Mouse (Mus musculus): ENCODE data around the gene Ryr2. TPM values are rescaled to one million over a fixed set of nuclear protein-coding genes. Genes with fewer than 3 reads are reported as not detected.
"Not testable (repeated sequence)": the region's sequence is repeated elsewhere in the genome, so short reads cannot be mapped to it uniquely, and the experiment has no call there.

The Ryr2 gene
- polyA plus RNA-seq, 1 experiment: 0.13 TPM

- Histone ChIP-seq H3K36me3 (ENCODE audit: control insufficient read depth, insufficient read depth, low read length) (no peaks in the 10 kb centered on the region), H3K4me3 (ENCODE audit: insufficient read depth, low read depth, low read length) (no peak overlapping the region), H3K27ac (ENCODE audit: insufficient read depth, low read depth, low read length) (no peak overlapping the region), H3K4me1 (ENCODE audit: control insufficient read depth, insufficient read depth, low read length) (no peaks in the 10 kb centered on the region), H3K27me3 (replicated peaks; ENCODE audit: control insufficient read depth, insufficient read depth, low read length) (no peaks in the 10 kb centered on the region)
- TF ChIP-seq CTCF (conservative IDR thresholded peaks at IDR 0.05; ENCODE audit: insufficient read depth, insufficient read length, low read depth, low read length) (no peak), POLR2A (IDR thresholded peaks at IDR 0.05; ENCODE audit: low read depth, low read length) (no peak)
- WGBS: 54% methylated on average over 7 of the region's 7 CpGs
- DNase-seq: no peak
Measured at GRCm38 (mm10) chr13:11585283-11585682, 521.5 kb downstream of the Ryr2 start.

DNA sequence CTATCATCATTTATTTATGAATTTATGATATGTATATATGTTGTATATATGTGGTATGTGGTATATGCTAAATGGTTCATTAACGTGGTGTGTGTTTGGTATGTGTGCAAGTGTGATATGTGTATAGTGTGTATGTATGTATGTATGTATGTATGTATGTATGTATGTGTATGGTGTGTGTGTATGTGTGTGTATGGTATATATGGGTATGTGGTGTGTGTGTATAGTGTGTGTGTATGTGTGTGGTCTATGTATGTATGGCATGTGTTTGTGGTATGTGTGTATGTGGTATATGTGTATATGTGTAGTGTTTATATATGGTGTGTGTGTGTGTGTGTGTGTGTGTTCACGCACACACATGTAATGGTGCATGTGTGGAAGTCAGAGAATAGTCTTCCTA is 534.2 kb downstream of the Ryr2 start:
- Histone ChIP-seq H3K27me3 (replicated peaks; ENCODE audit: control insufficient read depth, insufficient read depth, low read length) (no peaks in the 10 kb centered on the region), H3K27ac (ENCODE audit: insufficient read depth, low read depth, low read length) (no peak overlapping the region), H3K36me3 (ENCODE audit: control insufficient read depth, insufficient read depth, low read length) (no peaks in the 10 kb centered on the region), H3K4me3 (ENCODE audit: insufficient read depth, low read depth, low read length) (no peak overlapping the region), H3K4me1 (ENCODE audit: control insufficient read depth, insufficient read depth, low read length) (no peaks in the 10 kb centered on the region)
- 44% methylated on average over 2 of the region's 2 CpGs for WGBS
- no peak for DNase-seq
- TF ChIP-seq CTCF (conservative IDR thresholded peaks at IDR 0.05; ENCODE audit: insufficient read depth, insufficient read length, low read depth, low read length) (no peak), POLR2A (IDR thresholded peaks at IDR 0.05; ENCODE audit: low read depth, low read length) (no peak)

- DNase-seq: no peak
- no peaks in the 10 kb centered on the region for H3K4me1 ChIP-seq (ENCODE audit: control insufficient read depth, insufficient read depth, low read length)
- H3K4me3 ChIP-seq (ENCODE audit: insufficient read depth, low read depth, low read length): no peak overlapping the region
- TF ChIP-seq POLR2A (IDR thresholded peaks at IDR 0.05; ENCODE audit: low read depth, low read length) (no peak), CTCF (conservative IDR thresholded peaks at IDR 0.05; ENCODE audit: insufficient read depth, insufficient read length, low read depth, low read length) (no peak)
- H3K27me3 ChIP-seq (replicated peaks; ENCODE audit: control insufficient read depth, insufficient read depth, low read length): no peaks in the 10 kb centered on the region
- no peaks in the 10 kb centered on the region for H3K36me3 ChIP-seq (ENCODE audit: control insufficient read depth, insufficient read depth, low read length)
- no peak overlapping the region for H3K27ac ChIP-seq (ENCODE audit: insufficient read depth, low read depth, low read length)
Measured at GRCm38 (mm10) chr13:11567376-11567775, 539.4 kb downstream of the Ryr2 start.

DNA sequence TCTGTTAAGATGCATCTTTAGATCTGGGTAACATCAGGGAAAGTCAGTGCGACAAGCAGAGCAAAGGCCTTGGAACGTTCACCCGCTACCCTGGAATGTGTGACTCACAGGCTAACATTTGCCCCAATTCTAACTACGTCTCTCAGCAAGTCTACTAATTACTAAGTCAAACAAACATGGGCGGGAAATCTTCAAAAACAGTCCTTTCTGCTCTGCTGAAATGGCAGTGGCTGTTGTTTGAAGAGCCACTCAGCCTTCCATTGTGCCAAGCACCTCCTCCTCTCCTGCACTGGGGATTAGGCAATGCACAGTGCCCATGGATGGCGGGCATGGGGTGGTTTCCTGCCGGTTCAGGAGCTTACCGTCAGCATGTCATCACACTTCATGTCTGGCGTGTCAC is 540.3 kb downstream of the Ryr2 start:
- H3K27me3 ChIP-seq (replicated peaks; ENCODE audit: control insufficient read depth, insufficient read depth, low read length): no peaks in the 10 kb centered on the region
- H3K27ac ChIP-seq (ENCODE audit: insufficient read depth, low read depth, low read length): no peak overlapping the region
- H3K4me3 ChIP-seq (ENCODE audit: insufficient read depth, low read depth, low read length): no peak overlapping the region
- TF ChIP-seq CTCF (conservative IDR thresholded peaks at IDR 0.05; ENCODE audit: insufficient read depth, insufficient read length, low read depth, low read length) (no peak), POLR2A (IDR thresholded peaks at IDR 0.05; ENCODE audit: low read depth, low read length) (no peak)
- no peaks in the 10 kb centered on the region for H3K4me1 ChIP-seq (ENCODE audit: control insufficient read depth, insufficient read depth, low read length)
- 65% methylated on average over 9 of the region's 9 CpGs for WGBS
- no peaks in the 10 kb centered on the region for H3K36me3 ChIP-seq (ENCODE audit: control insufficient read depth, insufficient read depth, low read length)
- no peak for DNase-seq

GRCm38 (mm10) chr13:11563224-11564024 is 543.3 kb downstream of the Ryr2 start:
- peak; percentile 45 for DNase-seq
- TF ChIP-seq CTCF (conservative IDR thresholded peaks at IDR 0.05; ENCODE audit: insufficient read depth, insufficient read length, low read depth, low read length) (peak; percentile 57), POLR2A (IDR thresholded peaks at IDR 0.05; ENCODE audit: low read depth, low read length) (no peak)
- WGBS: 23% methylated on average over 1 of the region's 1 CpGs
- Histone ChIP-seq H3K27ac (ENCODE audit: insufficient read depth, low read depth, low read length) (no peak overlapping the region), H3K36me3 (ENCODE audit: control insufficient read depth, insufficient read depth, low read length) (no peaks in the 10 kb centered on the region), H3K4me1 (ENCODE audit: control insufficient read depth, insufficient read depth, low read length) (no peaks in the 10 kb centered on the region), H3K27me3 (replicated peaks; ENCODE audit: control insufficient read depth, insufficient read depth, low read length) (no peaks in the 10 kb centered on the region), H3K4me3 (ENCODE audit: insufficient read depth, low read depth, low read length) (no peak overlapping the region)

- no peak for DNase-seq
- WGBS: 77% methylated on average over 3 of the region's 3 CpGs
- Histone ChIP-seq H3K36me3 (ENCODE audit: control insufficient read depth, insufficient read depth, low read length) (no peaks in the 10 kb centered on the region), H3K4me3 (ENCODE audit: insufficient read depth, low read depth, low read length) (no peak overlapping the region), H3K4me1 (ENCODE audit: control insufficient read depth, insufficient read depth, low read length) (no peaks in the 10 kb centered on the region), H3K27me3 (replicated peaks; ENCODE audit: control insufficient read depth, insufficient read depth, low read length) (no peaks in the 10 kb centered on the region), H3K27ac (ENCODE audit: insufficient read depth, low read depth, low read length) (no peak overlapping the region)
- no peak for TF ChIP-seq CTCF (conservative IDR thresholded peaks at IDR 0.05; ENCODE audit: insufficient read depth, insufficient read length, low read depth, low read length)
- no peak for TF ChIP-seq POLR2A (IDR thresholded peaks at IDR 0.05; ENCODE audit: low read depth, low read length)
Measured at GRCm38 (mm10) chr13:11549644-11550043, 557.1 kb downstream of the Ryr2 start.

GRCm38 (mm10) chr13:11549136-11549535 is 557.6 kb downstream of the Ryr2 start:
- WGBS: 47% methylated on average over 15 of the region's 15 CpGs
- not testable (repeated sequence) for H3K27ac ChIP-seq (ENCODE audit: insufficient read depth, low read depth, low read length); DNase-seq; H3K36me3 ChIP-seq (ENCODE audit: control insufficient read depth, insufficient read depth, low read length); H3K27me3 ChIP-seq (replicated peaks; ENCODE audit: control insufficient read depth, insufficient read depth, low read length); H3K4me3 ChIP-seq (ENCODE audit: insufficient read depth, low read depth, low read length); H3K4me1 ChIP-seq (ENCODE audit: control insufficient read depth, insufficient read depth, low read length)

Data from kidney, adult 2 months (tissue).